Mouse (Mus musculus) urinary bladder, postnatal 25 days (tissue): ENCODE results near the gene Tfcp2.

Experiments used
- DNase-seq: peaks from one replicate; pipeline ENCODE4 v3.0.0; 2022; ENCODE audit warnings: low spot score

The Tfcp2 gene

GRCm38 (mm10) chr15:100486450-100486849 lies 65.4 kb downstream of the Tfcp2 start:
- DNase-seq, result no peak

- DNase-seq, result no peak
Observed at GRCm38 (mm10) chr15:100485576-100485975, 66.2 kb downstream of the Tfcp2 start.

- DNase-seq, result no peak
Observed at GRCm38 (mm10) chr15:100478925-100479324, 72.9 kb downstream of the Tfcp2 start.

- DNase-seq, result no peak
Observed at GRCm38 (mm10) chr15:100478351-100478750, 73.5 kb downstream of the Tfcp2 start.

GRCm38 (mm10) chr15:100473926-100474503 lies 77.8 kb downstream of the Tfcp2 start:
- no peak for DNase-seq

GRCm38 (mm10) chr15:100470037-100470436 lies 81.8 kb downstream of the Tfcp2 start:
- DNase-seq, result no peak

- no peak for DNase-seq
Observed at GRCm38 (mm10) chr15:100469189-100469545, 82.6 kb downstream of the Tfcp2 start.

- DNase-seq, result peak; percentile 75
Observed at GRCm38 (mm10) chr15:100468295-100469188, 83.3 kb downstream of the Tfcp2 start, which contains the start of gene Letmd1. Letmd1 (plus strand) TSS chr15:100469023.

GRCm38 (mm10) chr15:100467738-100468137 lies 84.1 kb downstream of the Tfcp2 start:
- no peak for DNase-seq

- DNase-seq, result no peak
Observed at GRCm38 (mm10) chr15:100465432-100465831, 86.4 kb downstream of the Tfcp2 start.

- peak; percentile 60 for DNase-seq
Observed at GRCm38 (mm10) chr15:100463712-100464111, 88.1 kb downstream of the Tfcp2 start.

GRCm38 (mm10) chr15:100462086-100462485 lies 89.7 kb downstream of the Tfcp2 start:
- DNase-seq, result no peak

GRCm38 (mm10) chr15:100461646-100462045 lies 90.2 kb downstream of the Tfcp2 start:
- DNase-seq, result no peak

GRCm38 (mm10) chr15:100460942-100461341 lies 90.9 kb downstream of the Tfcp2 start:
- DNase-seq, result peak; percentile 17

GRCm38 (mm10) chr15:100458055-100458454 lies 93.8 kb downstream of the Tfcp2 start:
- peak; percentile 54 for DNase-seq

- peak; percentile 76 for DNase-seq
Observed at GRCm38 (mm10) chr15:100457340-100457739, 94.5 kb downstream of the Tfcp2 start.

GRCm38 (mm10) chr15:100456356-100456991 lies 95.3 kb downstream of the Tfcp2 start:
- no peak for DNase-seq

- DNase-seq, result no peak
Observed at GRCm38 (mm10) chr15:100452486-100452885, 99.3 kb downstream of the Tfcp2 start.

GRCm38 (mm10) chr15:100451245-100451644 lies 100.6 kb downstream of the Tfcp2 start:
- no peak for DNase-seq

GRCm38 (mm10) chr15:100449495-100449894 lies 102.3 kb downstream of the Tfcp2 start:
- DNase-seq, result no peak

- DNase-seq, result no peak
Observed at GRCm38 (mm10) chr15:100448572-100448971, 103.2 kb downstream of the Tfcp2 start.
